Mouse (Mus musculus): ENCODE measurements around the gene Gigyf1. TPM values are rescaled to one million over a fixed set of nuclear protein-coding genes. Genes with fewer than 3 reads are reported as not detected.

Gigyf1 gene
- polyA plus RNA-seq, 1 experiment from 2014 or later: 20.0 TPM

GRCm38 (mm10) chr5:137544926-137545325 is 26.6 kb downstream of the Gigyf1 start:
- Histone ChIP-seq H3K9me3 (no peaks in the 10 kb centered on the region), H3K4me2 (replicated peaks) (no peak overlapping the region), H3K9ac (replicated peaks) (no peak overlapping the region), H3K4me3 (no peak overlapping the region), H3K27ac (replicated peaks) (no peak overlapping the region), H3K36me3 (no peaks in the 10 kb centered on the region), H3K27me3 (no peaks in the 10 kb centered on the region), H3K4me1 (peaks cover 7% of the 10 kb centered on the region)
- 65% methylated on average over 6 of the region's 6 CpGs for WGBS
- no peak for ATAC-seq (replicated peaks)

DNA sequence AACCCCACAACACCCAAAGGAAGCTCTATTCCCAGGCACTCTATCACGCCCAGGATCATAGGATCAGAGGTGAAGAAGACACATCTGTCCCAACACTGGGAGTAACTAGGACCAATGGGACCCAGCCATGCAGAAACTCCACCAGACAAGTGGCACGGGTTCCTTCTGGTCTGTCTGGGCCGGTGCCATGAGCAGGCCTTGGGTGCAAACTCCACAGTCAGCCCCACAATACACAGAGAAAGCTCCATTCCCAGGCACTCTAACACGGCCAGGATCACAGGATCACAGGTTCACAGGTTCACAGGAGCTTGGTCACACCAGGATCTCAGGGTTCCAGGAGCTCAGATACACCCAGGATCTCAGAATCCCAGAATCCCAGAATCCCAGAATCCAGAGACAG is 27.2 kb downstream of the Gigyf1 start:
- Histone ChIP-seq H3K36me3 (no peaks in the 10 kb centered on the region), H3K4me1 (peaks cover 7% of the 10 kb centered on the region; the same call in 1 of the 2 replicates), H3K27me3 (no peaks in the 10 kb centered on the region), H3K9ac (replicated peaks) (no peak overlapping the region), H3K27ac (replicated peaks) (no peak overlapping the region), H3K4me2 (replicated peaks) (no peak overlapping the region), H3K4me3 (no peak overlapping the region), H3K9me3 (no peaks in the 10 kb centered on the region)
- no peak for ATAC-seq (replicated peaks)
- 76% methylated on average over 4 of the region's 4 CpGs for WGBS

DNA sequence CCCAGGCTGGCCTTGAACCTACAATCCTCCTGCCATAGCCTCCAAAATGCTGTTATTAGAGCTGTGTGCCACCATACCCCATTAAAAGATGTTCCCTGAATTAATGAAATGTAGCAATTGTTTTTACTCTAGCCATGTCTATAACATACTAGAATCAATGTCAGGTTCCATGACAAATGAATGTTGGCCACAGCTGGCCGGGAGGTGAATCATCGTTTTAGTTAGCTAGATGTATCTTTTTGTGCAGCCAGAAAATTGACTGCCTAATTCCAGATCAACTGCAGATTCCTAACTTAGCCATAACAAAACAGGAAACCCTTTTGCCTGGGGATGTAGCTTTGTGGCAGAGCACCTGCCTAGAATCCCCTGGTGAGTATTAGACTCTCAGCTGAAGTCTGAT is 31.5 kb downstream of the Gigyf1 start:
- Histone ChIP-seq H3K27ac (replicated peaks) (no peak overlapping the region), H3K4me2 (replicated peaks) (no peak overlapping the region), H3K9me3 (no peaks in the 10 kb centered on the region), H3K27me3 (no peaks in the 10 kb centered on the region), H3K4me1 (peaks cover 13% of the 10 kb centered on the region), H3K9ac (replicated peaks) (no peak overlapping the region), H3K36me3 (no peaks in the 10 kb centered on the region), H3K4me3 (no peak overlapping the region)
- ATAC-seq (replicated peaks): no peak
- WGBS: 85% methylated on average over 2 of the region's 2 CpGs

DNA sequence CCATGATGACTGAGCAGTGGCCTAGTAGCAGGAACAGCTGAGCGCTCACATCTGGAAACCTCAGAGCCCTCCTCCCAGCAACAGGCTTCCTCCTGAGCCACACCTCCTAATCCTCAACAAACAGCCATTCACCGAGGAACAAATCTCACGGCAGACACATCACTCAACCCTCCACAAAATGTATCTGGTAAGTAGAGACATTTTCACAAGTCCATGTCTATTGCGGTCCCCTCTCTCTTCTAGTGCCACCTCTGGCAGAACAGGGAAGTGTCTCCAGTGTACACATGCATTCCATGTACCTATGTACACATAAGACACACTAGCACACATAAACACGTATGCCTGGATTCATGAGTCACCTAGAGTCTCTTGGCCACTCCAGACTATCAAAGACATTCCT is 32.8 kb downstream of the Gigyf1 start:
- H3K27ac ChIP-seq (replicated peaks): no peak overlapping the region
- H3K36me3 ChIP-seq: no peaks in the 10 kb centered on the region
- WGBS: 72% methylated on average over 5 of the region's 5 CpGs
- no peak overlapping the region for H3K4me2 ChIP-seq (replicated peaks)
- peaks cover 18% of the 10 kb centered on the region for H3K4me1 ChIP-seq
- H3K9me3 ChIP-seq: no peaks in the 10 kb centered on the region
- no peaks in the 10 kb centered on the region for H3K27me3 ChIP-seq
- no peak overlapping the region for H3K9ac ChIP-seq (replicated peaks)
- ATAC-seq (replicated peaks): no peak
- H3K4me3 ChIP-seq: no peak overlapping the region

- H3K9ac ChIP-seq (replicated peaks): peak overlapping the region; percentile 58
- WGBS: 20% methylated on average over 6 of the region's 6 CpGs
- peak; percentile 49 for ATAC-seq (replicated peaks)
- no peaks in the 10 kb centered on the region for H3K36me3 ChIP-seq
- no peaks in the 10 kb centered on the region for H3K27me3 ChIP-seq
- peak overlapping the region; percentile 71 for H3K27ac ChIP-seq (replicated peaks)
- no peaks in the 10 kb centered on the region for H3K9me3 ChIP-seq
- H3K4me2 ChIP-seq (replicated peaks): peak overlapping the region; percentile 51
- peaks cover 18% of the 10 kb centered on the region for H3K4me1 ChIP-seq
- H3K4me3 ChIP-seq: peak overlapping the region; percentile 63
Observed at GRCm38 (mm10) chr5:137553000-137553399, 34.7 kb downstream of the Gigyf1 start.

DNA sequence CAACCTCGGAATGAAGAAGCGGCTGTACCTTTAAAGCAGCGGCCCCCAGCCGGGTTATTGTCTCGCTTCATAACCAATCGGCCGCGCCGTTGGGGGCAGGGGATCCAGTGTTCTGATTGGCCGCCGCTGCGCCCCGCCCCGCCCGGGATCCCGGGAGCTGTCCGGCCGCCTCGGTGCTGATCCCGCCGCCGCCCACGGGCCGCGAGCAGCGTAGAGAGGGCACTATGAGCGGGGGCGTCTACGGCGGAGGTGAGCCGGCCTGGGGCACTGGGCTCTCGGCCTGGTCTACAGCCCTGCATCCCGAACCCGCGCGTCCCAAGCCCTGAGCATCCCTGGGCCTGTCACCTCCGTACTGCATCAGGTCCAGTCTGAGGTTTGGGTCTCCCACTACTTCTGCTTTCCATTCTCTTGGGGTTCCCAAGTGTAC is 35.1 kb downstream of the Gigyf1 start, which contains the start of gene Actl6b:
TSS of gene Actl6b (plus strand) at position 107 of the 427 bp plus-strand sequence.
- Histone ChIP-seq H3K27me3 (no peaks in the 10 kb centered on the region), H3K9ac (replicated peaks) (peak within 1 kb of the TSS; percentile 58), H3K36me3 (no peaks in the 10 kb centered on the region), H3K4me2 (replicated peaks) (peak within 1 kb of the TSS; percentile 51), H3K4me1 (peaks cover 18% of the 10 kb centered on the region), H3K27ac (replicated peaks) (peak within 1 kb of the TSS; percentile 71), H3K4me3 (peak within 1 kb of the TSS; percentile 63), H3K9me3 (no peaks in the 10 kb centered on the region)
- under 1% methylated on average over 37 of the region's 37 CpGs for WGBS
- peak; percentile 97 for ATAC-seq (replicated peaks)

GRCm38 (mm10) chr5:137553898-137554297 is 35.5 kb downstream of the Gigyf1 start:
- Histone ChIP-seq H3K9ac (replicated peaks) (peak overlapping the region; percentile 58), H3K4me1 (peaks cover 18% of the 10 kb centered on the region), H3K27me3 (no peaks in the 10 kb centered on the region), H3K36me3 (no peaks in the 10 kb centered on the region), H3K4me3 (peak overlapping the region; percentile 63), H3K9me3 (no peaks in the 10 kb centered on the region), H3K27ac (replicated peaks) (peak overlapping the region; percentile 71), H3K4me2 (replicated peaks) (peak overlapping the region; percentile 51)
- ATAC-seq (replicated peaks): peak; percentile 33; the same call in 1 of the 2 replicates
- WGBS: 47% methylated on average over 11 of the region's 11 CpGs

DNA sequence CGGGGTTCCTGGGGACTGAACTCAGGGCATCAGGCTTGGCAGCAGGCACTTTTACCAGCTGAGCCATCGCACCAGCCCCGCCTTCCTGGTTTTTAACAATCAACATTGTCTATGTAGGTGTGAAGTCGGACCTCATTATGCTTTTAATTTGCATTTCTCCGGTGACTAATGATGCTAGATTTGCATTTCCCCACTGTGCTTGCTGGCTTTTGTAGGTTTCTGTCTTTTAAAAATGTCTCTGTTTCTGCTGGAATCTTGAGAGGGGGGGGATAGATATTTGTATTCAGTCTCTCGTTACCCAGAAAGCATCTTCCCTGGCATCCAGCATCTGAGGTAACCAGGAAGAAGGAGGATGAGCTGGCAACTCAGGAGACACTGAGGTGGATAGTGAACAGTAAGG is 43.2 kb downstream of the Gigyf1 start:
- ATAC-seq (replicated peaks): no peak
- Histone ChIP-seq H3K9ac (replicated peaks) (no peak overlapping the region), H3K27me3 (no peaks in the 10 kb centered on the region), H3K9me3 (no peaks in the 10 kb centered on the region), H3K4me3 (no peak overlapping the region), H3K27ac (replicated peaks) (no peak overlapping the region), H3K4me1 (no peaks in the 10 kb centered on the region), H3K36me3 (peaks cover 6% of the 10 kb centered on the region; the same call in 1 of the 2 replicates), H3K4me2 (replicated peaks) (no peak overlapping the region)
- 40% methylated on average over 6 of the region's 6 CpGs for WGBS

DNA sequence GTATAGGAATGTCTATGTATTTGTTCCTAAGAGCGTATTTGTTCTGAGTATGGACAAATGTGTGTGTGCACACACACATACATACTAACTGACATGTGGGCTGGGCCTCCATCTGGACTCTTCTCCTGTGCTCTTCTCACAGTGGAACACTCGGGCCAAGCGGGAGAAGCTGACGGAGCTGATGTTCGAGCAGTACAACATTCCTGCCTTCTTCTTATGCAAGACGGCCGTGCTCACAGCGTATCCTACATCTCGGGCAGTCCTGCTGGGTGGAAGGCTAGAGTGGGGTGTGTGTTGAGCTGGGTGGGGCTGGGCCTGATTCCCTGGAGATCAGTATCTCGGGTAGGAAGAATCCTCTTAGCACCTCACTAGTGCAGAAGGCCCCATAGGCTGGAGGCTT is 44.6 kb downstream of the Gigyf1 start:
- H3K4me1 ChIP-seq: no peaks in the 10 kb centered on the region
- H3K9ac ChIP-seq (replicated peaks): no peak overlapping the region
- ATAC-seq (replicated peaks): no peak
- no peaks in the 10 kb centered on the region for H3K27me3 ChIP-seq
- H3K27ac ChIP-seq (replicated peaks): no peak overlapping the region
- WGBS: 73% methylated on average over 10 of the region's 10 CpGs
- H3K4me3 ChIP-seq: no peak overlapping the region
- H3K4me2 ChIP-seq (replicated peaks): no peak overlapping the region
- H3K36me3 ChIP-seq: peaks cover 13% of the 10 kb centered on the region; the same call in 1 of the 2 replicates
- no peaks in the 10 kb centered on the region for H3K9me3 ChIP-seq

GRCm38 (mm10) chr5:137565744-137566143 is 47.4 kb downstream of the Gigyf1 start:
- Histone ChIP-seq H3K9ac (replicated peaks) (no peak overlapping the region), H3K36me3 (peaks cover 13% of the 10 kb centered on the region; the same call in 1 of the 2 replicates), H3K4me3 (no peak overlapping the region), H3K4me1 (no peaks in the 10 kb centered on the region), H3K27me3 (no peaks in the 10 kb centered on the region), H3K9me3 (no peaks in the 10 kb centered on the region), H3K4me2 (replicated peaks) (no peak overlapping the region), H3K27ac (replicated peaks) (no peak overlapping the region)
- 74% methylated on average over 6 of the region's 6 CpGs for WGBS
- no peak for ATAC-seq (replicated peaks)

- no peak overlapping the region for H3K27ac ChIP-seq (replicated peaks)
- no peak for ATAC-seq (replicated peaks)
- no peaks in the 10 kb centered on the region for H3K9me3 ChIP-seq
- H3K4me3 ChIP-seq: no peak overlapping the region
- whole genome bisulfite sequencing: 98% methylated on average over 5 of the region's 5 CpGs
- no peak overlapping the region for H3K4me2 ChIP-seq (replicated peaks)
- H3K36me3 ChIP-seq: peaks cover 13% of the 10 kb centered on the region; the same call in 1 of the 2 replicates
- H3K4me1 ChIP-seq: no peaks in the 10 kb centered on the region
- no peaks in the 10 kb centered on the region for H3K27me3 ChIP-seq
- H3K9ac ChIP-seq (replicated peaks): no peak overlapping the region
Observed at GRCm38 (mm10) chr5:137566416-137566815, 48.1 kb downstream of the Gigyf1 start.

GRCm38 (mm10) chr5:137568223-137568798 is 50.0 kb downstream of the Gigyf1 start:
- Histone ChIP-seq H3K36me3 (peaks cover 13% of the 10 kb centered on the region; the same call in 1 of the 2 replicates), H3K27me3 (no peaks in the 10 kb centered on the region), H3K9ac (replicated peaks) (no peak overlapping the region), H3K4me3 (no peak overlapping the region), H3K27ac (replicated peaks) (no peak overlapping the region), H3K4me2 (replicated peaks) (no peak overlapping the region), H3K4me1 (no peaks in the 10 kb centered on the region), H3K9me3 (no peaks in the 10 kb centered on the region)
- no peak for ATAC-seq (replicated peaks)
- WGBS: 82% methylated on average over 8 of the region's 8 CpGs

GRCm38 (mm10) chr5:137569031-137569430 is 50.7 kb downstream of the Gigyf1 start:
- ATAC-seq (replicated peaks): no peak
- WGBS: 76% methylated on average over 12 of the region's 12 CpGs
- no peak overlapping the region for H3K4me3 ChIP-seq

More at GRCm38 (mm10) chr5:137569031-137569430, 50.7 kb downstream of the Gigyf1 start:
- Histone ChIP-seq H3K4me2 (replicated peaks) (no peak overlapping the region), H3K27ac (replicated peaks) (no peak overlapping the region), H3K9me3 (no peaks in the 10 kb centered on the region), H3K27me3 (no peaks in the 10 kb centered on the region), H3K9ac (replicated peaks) (no peak overlapping the region), H3K36me3 (peaks cover 13% of the 10 kb centered on the region; the same call in 1 of the 2 replicates), H3K4me1 (no peaks in the 10 kb centered on the region)

All from forebrain, embryonic 15.5 days (tissue).